Mouse (Mus musculus): Measurements from ENCODE around the gene Gpr61. TPM values are rescaled to one million over a fixed set of nuclear protein-coding genes. Genes with fewer than 3 reads are reported as not detected.
A peak's percentile ranks its signal among the peaks of the same experiment; 100 is the strongest.

Gene Gpr61
- total and polyA plus RNA-seq, 3 experiments: 0.27 TPM; not detected in 2

GRCm38 (mm10) chr3:108129804-108130203 lies 24.9 kb downstream of the Gpr61 start:
- H3K4me1 ChIP-seq (ENCODE audit: control insufficient read depth in 1 of 2, insufficient read depth in 2 of 2): peaks cover 9 to 72% of the 10 kb centered on the region in 2 experiments; a peak in 3 of 4 replicates
- H3K36me3 ChIP-seq (replicated peaks in 1 of 2; ENCODE audit: control insufficient read depth in 1 of 2, insufficient read depth in 1 of 2, low read length in 1 of 2): peaks cover 4 to 37% of the 10 kb centered on the region in 2 experiments

DNA sequence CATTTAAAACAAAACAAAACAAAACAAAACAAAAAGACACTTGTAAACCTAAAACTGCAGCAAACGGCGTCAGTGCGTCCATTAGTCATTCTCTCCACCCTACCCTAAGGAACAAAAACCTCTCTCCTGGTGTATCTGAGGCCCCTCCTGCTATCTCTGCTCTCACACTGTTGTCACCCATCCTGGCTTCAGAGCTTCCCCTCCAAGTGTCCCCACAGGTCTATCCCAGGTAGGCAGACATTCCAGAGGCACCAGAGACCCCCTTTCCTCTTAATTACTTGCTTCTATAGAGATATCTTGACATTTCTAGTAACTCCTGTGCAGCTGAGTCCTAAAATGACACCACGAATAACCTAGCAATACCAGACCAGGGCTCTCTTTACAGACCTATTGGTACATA lies 25.3 kb downstream of the Gpr61 start:
- Histone ChIP-seq H3K27ac (ENCODE audit: insufficient read depth, low read depth) (no peak overlapping the region), H3K4me3 (replicated peaks in 1 of 3; ENCODE audit: low read depth in 2 of 3, low read length in 2 of 3, poor library complexity in 1 of 3) (no peak overlapping the region), H3K9ac (ENCODE audit: insufficient read depth, low read depth) (no peak overlapping the region), H3K27me3 (replicated peaks) (no peaks in the 10 kb centered on the region), H3K79me2 (replicated peaks; ENCODE audit: control insufficient read depth, extremely low read depth, insufficient read depth, poor library complexity, severe bottlenecking) (peaks cover 27% of the 10 kb centered on the region), H3K9me3 (replicated peaks; ENCODE audit: low read length) (no peaks in the 10 kb centered on the region), H3K4me1 (ENCODE audit: control insufficient read depth in 1 of 2, insufficient read depth in 2 of 2) (peaks cover 9 to 72% of the 10 kb centered on the region in 2 experiments; a peak in 3 of 4 replicates), H3K36me3 (replicated peaks in 1 of 2; ENCODE audit: control insufficient read depth in 1 of 2, insufficient read depth in 1 of 2, low read length in 1 of 2) (peaks cover 4 to 42% of the 10 kb centered on the region in 2 experiments), H3K4me2 (ENCODE audit: insufficient read depth, low read depth, poor library complexity, severe bottlenecking) (no peak overlapping the region)
- dilution Hi-C loops (cut with MboI; ENCODE audit: extremely low pct_ligation_motif_present, extremely low pct_unique_long_range_greater_than_20kb, low sequenced_read_pairs): no loop called here
- no peak for DNase-seq (ENCODE audit: extremely low read depth)
- TF ChIP-seq MEF2A (IDR thresholded peaks at IDR 0.05; ENCODE audit: borderline replicate concordance, low read depth, low read length) (no peak), JUND (conservative IDR thresholded peaks at IDR 0.05; ENCODE audit: low read depth, low read length) (0 out of 2 replicates have a peak, but pooled peaks have one; percentile 19)
- in situ Hi-C loops (cut with MboI; ENCODE audit: low pct_ligation_motif_present, low pct_unique_long_range_greater_than_20kb, low sequenced_read_pairs): no loop called here

More at GRCm38 (mm10) chr3:108129804-108130203, 24.9 kb downstream of the Gpr61 start:
- H3K9ac ChIP-seq (ENCODE audit: insufficient read depth, low read depth): no peak overlapping the region
- in situ Hi-C loops (cut with MboI; ENCODE audit: low pct_ligation_motif_present, low pct_unique_long_range_greater_than_20kb, low sequenced_read_pairs): no loop called here
- no peaks in the 10 kb centered on the region for H3K27me3 ChIP-seq (replicated peaks)
- peaks cover 29% of the 10 kb centered on the region for H3K79me2 ChIP-seq (replicated peaks; ENCODE audit: control insufficient read depth, extremely low read depth, insufficient read depth, poor library complexity, severe bottlenecking)
- H3K4me3 ChIP-seq (replicated peaks in 1 of 3; ENCODE audit: low read depth in 2 of 3, low read length in 2 of 3, poor library complexity in 1 of 3): no peak overlapping the region
- no peak overlapping the region for H3K27ac ChIP-seq (ENCODE audit: insufficient read depth, low read depth)
- TF ChIP-seq PAX5 (IDR thresholded peaks at IDR 0.05; ENCODE audit: low read length): no peak
- no peak for TF ChIP-seq USF1 (IDR thresholded peaks at IDR 0.05; ENCODE audit: low read depth, low read length)
- TF ChIP-seq NELFE (IDR thresholded peaks at IDR 0.05; ENCODE audit: low read depth, low read length): no peak
- no peak for TF ChIP-seq BHLHE40 (IDR thresholded peaks at IDR 0.05; ENCODE audit: low read depth, low read length)
- TF ChIP-seq CHD2 (IDR thresholded peaks at IDR 0.05; ENCODE audit: low read length): no peak
- no peak for TF ChIP-seq SMC3 (IDR thresholded peaks at IDR 0.05; ENCODE audit: low read depth, low read length)
- TF ChIP-seq ELF1 (IDR thresholded peaks at IDR 0.05; ENCODE audit: low read depth, low read length): no peak
- no peak for TF ChIP-seq EP300 (IDR thresholded peaks at IDR 0.05; ENCODE audit: low read length)
- TF ChIP-seq E2F4 (IDR thresholded peaks at IDR 0.05; ENCODE audit: insufficient replicate concordance, low read depth, low read length): no peak
- no peak for TF ChIP-seq USF2 (conservative IDR thresholded peaks at IDR 0.05; ENCODE audit: low read depth, low read length)
- no peak for TF ChIP-seq TBP (conservative IDR thresholded peaks at IDR 0.05; ENCODE audit: low read depth, low read length)
- H3K9me3 ChIP-seq (replicated peaks; ENCODE audit: low read length): no peaks in the 10 kb centered on the region
- dilution Hi-C loops (cut with MboI; ENCODE audit: extremely low pct_ligation_motif_present, extremely low pct_unique_long_range_greater_than_20kb, low sequenced_read_pairs): no loop called here
- no peak for DNase-seq (ENCODE audit: extremely low read depth)
- H3K4me2 ChIP-seq (ENCODE audit: insufficient read depth, low read depth, poor library complexity, severe bottlenecking): no peak overlapping the region

GRCm38 (mm10) chr3:108128520-108128919 lies 26.2 kb downstream of the Gpr61 start:
- H3K9me3 ChIP-seq (replicated peaks; ENCODE audit: low read length): no peaks in the 10 kb centered on the region
- no peak overlapping the region for H3K27ac ChIP-seq (ENCODE audit: insufficient read depth, low read depth)
- H3K4me3 ChIP-seq (replicated peaks in 1 of 3; ENCODE audit: low read depth in 2 of 3, low read length in 2 of 3, poor library complexity in 1 of 3): no peak overlapping the region
- H3K4me1 ChIP-seq (ENCODE audit: control insufficient read depth in 1 of 2, insufficient read depth in 2 of 2): peaks cover 9 to 71% of the 10 kb centered on the region in 2 experiments; a peak in 3 of 4 replicates
- DNase-seq (ENCODE audit: extremely low read depth): no peak
- H3K27me3 ChIP-seq (replicated peaks): no peaks in the 10 kb centered on the region
- TF ChIP-seq NELFE (IDR thresholded peaks at IDR 0.05; ENCODE audit: low read depth, low read length): no peak
- no peak for TF ChIP-seq MXI1 (IDR thresholded peaks at IDR 0.05; ENCODE audit: low read depth, low read length)
- TF ChIP-seq MAX (IDR thresholded peaks at IDR 0.05; ENCODE audit: low read length): no peak
- dilution Hi-C loops (cut with MboI; ENCODE audit: extremely low pct_ligation_motif_present, extremely low pct_unique_long_range_greater_than_20kb, low sequenced_read_pairs) (no loop called here), in situ Hi-C loops (cut with MboI; ENCODE audit: low pct_ligation_motif_present, low pct_unique_long_range_greater_than_20kb, low sequenced_read_pairs) (no loop called here)
- peaks cover 20% of the 10 kb centered on the region for H3K79me2 ChIP-seq (replicated peaks; ENCODE audit: control insufficient read depth, extremely low read depth, insufficient read depth, poor library complexity, severe bottlenecking)
- peaks cover 4 to 47% of the 10 kb centered on the region in 2 experiments for H3K36me3 ChIP-seq (replicated peaks in 1 of 2; ENCODE audit: control insufficient read depth in 1 of 2, insufficient read depth in 1 of 2, low read length in 1 of 2)
- no peak overlapping the region for H3K4me2 ChIP-seq (ENCODE audit: insufficient read depth, low read depth, poor library complexity, severe bottlenecking)
- H3K9ac ChIP-seq (ENCODE audit: insufficient read depth, low read depth): no peak overlapping the region

All from CH12.LX (cell line).